Comparison of ENCODE assay signal across 9 mouse cellular contexts in genomic region chr1:59484314-59484713, GRCm38 (mm10). TPM values are rescaled to one million over a fixed set of nuclear protein-coding genes. Genes with fewer than 3 reads are reported as not detected.
DNase-seq lines count a peak whose midpoint lies in the region; ATAC-seq and TF ChIP-seq lines count a peak whose summit lies in the region.
"Had no signal": no experiment of that assay in that cellular context is flagged by ENCODE, and none has a peak within 500 bp of the region (broad histone marks: within the 10 kb centered on the region; RNA-seq: fewer than 3 reads in every experiment).

No protein-coding gene starts in this region.

- intact Hi-C loops in gastrocnemius, postnatal 14 days (cut with DNase I; ENCODE audit: low total_unique reads): loop anchor here (5.0 kb wide), 1 partner anchor 33 kb away; the partner anchor contains the start of gene Gm973

- no peaks in the 10 kb centered on the region for H3K36me3 ChIP-seq in liver, adult 2 months (ENCODE audit: control insufficient read depth, insufficient read depth, low read length)
- peaks cover 44% of the 10 kb centered on the region for H3K36me3 ChIP-seq in limb, embryonic 10.5 days
- H3K36me3 ChIP-seq in neural tube, embryonic 14.5 days (ENCODE audit: control insufficient read depth, insufficient read depth, low read length): no peaks in the 10 kb centered on the region

- DNase-seq in liver, adult 2 months (ENCODE audit: extremely low read depth, low read depth, low spot score): no peak
- DNase-seq in liver: no peak
- no peak for DNase-seq in limb, embryonic 10.5 days (ENCODE audit: low spot score)
- DNase-seq in gastrocnemius, postnatal 14 days: no peak
- no peak for DNase-seq in cerebellum, adult 11 months
- DNase-seq in gastrocnemius, postnatal 25 days: no peak

- peaks cover 26% of the 10 kb centered on the region for H3K79me2 ChIP-seq in liver, adult 2 months (ENCODE audit: control insufficient read depth, insufficient read depth, low read length)

- no peak for TF ChIP-seq CTCF in liver, adult 2 months (IDR thresholded peaks at IDR 0.05; ENCODE audit: low read depth, low read length)
- TF ChIP-seq CTCF in embryonic fibroblast, embryonic 13.5 days (IDR thresholded peaks at IDR 0.05; ENCODE audit: borderline replicate concordance, insufficient read depth, low read length): no peak

- no peaks in the 10 kb centered on the region for H3K9me3 ChIP-seq in limb, embryonic 10.5 days (replicated peaks)
- no peaks in the 10 kb centered on the region for H3K9me3 ChIP-seq in neural tube, embryonic 14.5 days (ENCODE audit: control insufficient read depth, low read length)

- peak overlapping the region; percentile 93 for H3K9ac ChIP-seq in liver, adult 2 months (ENCODE audit: low read depth, low read length)
- peak overlapping the region; percentile 61 for H3K9ac ChIP-seq in neural tube, embryonic 14.5 days (replicated peaks; ENCODE audit: low read depth, low read length)

- H3K27me3 ChIP-seq in liver, adult 2 months (ENCODE audit: control insufficient read depth, insufficient read depth, low read length): no peaks in the 10 kb centered on the region
- no peaks in the 10 kb centered on the region for H3K27me3 ChIP-seq in limb, embryonic 10.5 days (ENCODE audit: low read depth, poor library complexity, severe bottlenecking)
- H3K27me3 ChIP-seq in neural tube, embryonic 14.5 days (ENCODE audit: control insufficient read depth, insufficient read depth, low read length): no peaks in the 10 kb centered on the region

- no peak for ATAC-seq in neural tube, embryonic 14.5 days (ENCODE audit: low read depth)
- ATAC-seq: activated CD4-positive, CD25-positive, alpha-beta regulatory T cell, adult 4 months had no signal

- H3K4me3 ChIP-seq in liver, adult 2 months (ENCODE audit: insufficient read depth, low read depth, low read length): peak overlapping the region; percentile 81
- peak overlapping the region; percentile 60 for H3K4me3 ChIP-seq in embryonic fibroblast, embryonic 13.5 days (ENCODE audit: insufficient read depth, low read length)
- H3K4me3 ChIP-seq in limb, embryonic 10.5 days: peak overlapping the region; percentile 88
- H3K4me3 ChIP-seq in neural tube, embryonic 14.5 days (ENCODE audit: low read depth, low read length): peak overlapping the region; percentile 57

- H3K4me1 ChIP-seq in liver, adult 2 months (ENCODE audit: control insufficient read depth, insufficient read depth, low read length): peaks cover 9% of the 10 kb centered on the region
- peaks cover 10% of the 10 kb centered on the region for H3K4me1 ChIP-seq in embryonic fibroblast, embryonic 13.5 days (ENCODE audit: control insufficient read depth, insufficient read depth, low read length)
- H3K4me1 ChIP-seq in limb, embryonic 10.5 days: peaks cover 81% of the 10 kb centered on the region
- H3K4me1 ChIP-seq in neural tube, embryonic 14.5 days (ENCODE audit: control insufficient read depth, insufficient read depth, low read length): 0 out of 2 replicates have a peak, but pooled peaks cover 8% of the 10 kb centered on the region

- peak overlapping the region; percentile 93 for H3K4me2 ChIP-seq in neural tube, embryonic 14.5 days (ENCODE audit: low read depth, low read length)

- WGBS in liver, adult 2 months: 30% methylated on average over 21 of the region's 21 CpGs
- 7% methylated on average over 21 of the region's 21 CpGs for WGBS in limb, embryonic 10.5 days
- WGBS in neural tube, embryonic 14.5 days: 5% methylated on average over 21 of the region's 21 CpGs

- H3K27ac ChIP-seq in liver, adult 2 months (replicated peaks; ENCODE audit: insufficient read depth, low read depth, low read length): peak overlapping the region; percentile 55
- peak overlapping the region; percentile 66 for H3K27ac ChIP-seq in embryonic fibroblast, embryonic 13.5 days (ENCODE audit: insufficient read depth, low read length)
- peak overlapping the region; percentile 96 for H3K27ac ChIP-seq in limb, embryonic 10.5 days
- H3K27ac ChIP-seq in neural tube, embryonic 14.5 days (ENCODE audit: low read depth, low read length): no peak overlapping the region

- no peak for TF ChIP-seq POLR2A in liver, adult 2 months (IDR thresholded peaks at IDR 0.05; ENCODE audit: extremely low read depth, insufficient read depth, low read length)
- no peak for TF ChIP-seq POLR2A in embryonic fibroblast, embryonic 13.5 days (IDR thresholded peaks at IDR 0.05; ENCODE audit: low read depth, low read length)

RNA-seq across cellular contexts. Expression of gene Fzd7, which starts 2.1 kb away (rescaled TPM):
- total RNA-seq in liver, adult 2 months (2014; rRNA removed): 4.5 and 5.6 TPM in 2 replicates
- polyA plus RNA-seq in liver, adult 2 months (2012; rRNA removed): 11.7 and 12.8 TPM in 2 replicates
- 43.0 and 50.6 TPM in 2 replicates for polyA plus RNA-seq in embryonic fibroblast, embryonic 13.5 days (2011; ENCODE audit: insufficient read length, low read depth, missing spikeins)
- 13.2 and 13.5 TPM in 2 replicates for polyA plus RNA-seq in limb, embryonic 10.5 days (2016; fragmentation: Nextera tagmentation; extraction: Ambion mirVana)
- 4.3 and 4.5 TPM in 2 replicates for polyA plus RNA-seq in neural tube, embryonic 14.5 days (2014; fragmentation: Nextera tagmentation; extraction: Ambion mirVana)
- 10 to 100 TPM; 21.6 to 26.0 TPM for total RNA-seq in gastrocnemius, postnatal 14 days (2021)
- total RNA-seq in gastrocnemius, postnatal 25 days (2021): 10 to 100 TPM; 17.3 to 24.8 TPM
- polyA plus RNA-seq: activated CD4-positive, CD25-positive, alpha-beta regulatory T cell, adult 4 months had no signal

RNA-seq across cellular contexts. Expression of gene Gm973, which starts 31.8 kb away (rescaled TPM):
- total RNA-seq in liver, adult 2 months (2014; rRNA removed): 0.27 TPM in 1 of 2 replicates, not detected in the other
- not detected in 2 replicates for polyA plus RNA-seq in liver, adult 2 months (2012; rRNA removed)
- not detected in 2 replicates for polyA plus RNA-seq in embryonic fibroblast, embryonic 13.5 days (2011; ENCODE audit: insufficient read length, low read depth, missing spikeins)
- polyA plus RNA-seq in limb, embryonic 10.5 days (2016; fragmentation: Nextera tagmentation; extraction: Ambion mirVana): 0.18 and 0.55 TPM in 2 replicates
- 9.0 and 13.2 TPM in 2 replicates for polyA plus RNA-seq in neural tube, embryonic 14.5 days (2014; fragmentation: Nextera tagmentation; extraction: Ambion mirVana)
- under 1 TPM; 0.49 to 0.53 TPM for total RNA-seq in gastrocnemius, postnatal 14 days (2021)
- under 1 TPM; 0.21 to 0.23 TPM for total RNA-seq in gastrocnemius, postnatal 25 days (2021)
- polyA plus RNA-seq: activated CD4-positive, CD25-positive, alpha-beta regulatory T cell, adult 4 months had no signal
